Mouse (Mus musculus) liver, embryonic 15.5 days (tissue): ENCODE measurements around the gene Tssk6. TPM values are rescaled to one million over a fixed set of nuclear protein-coding genes. Genes with fewer than 3 reads are reported as not detected.
A peak's percentile ranks its signal among the peaks of the same experiment; 100 is the strongest.

Experiments used
- ATAC-seq: fragments of 200-750 bp; cut with Nextera tagmentation; 2 replicates; pipeline ENCODE4 v1.8.0; 2017; ENCODE audit warnings: moderate number of reproducible peaks, mild to moderate bottlenecking, moderate library complexity; ENCODE audit not compliant: insufficient read depth
- H3K27ac ChIP-seq: fragments of 300-500 bp; sonication (generic); replicated peaks from 2 replicates; pipeline ENCODE4 v1.5.1; 2015; ENCODE audit warnings: mild to moderate bottlenecking, inconsistent platforms
- H3K27me3 ChIP-seq: fragments of 300-500 bp; sonication (generic); 2 replicates; pipeline ENCODE4 v1.6.1; 2015; ENCODE audit warnings: mild to moderate bottlenecking, inconsistent platforms
- H3K36me3 ChIP-seq: fragments of 300-500 bp; sonication (generic); replicated peaks from 2 replicates; pipeline ENCODE4 v1.6.1; 2015; ENCODE audit warnings: moderate library complexity, mild to moderate bottlenecking, inconsistent platforms
- H3K4me1 ChIP-seq: fragments of 300-500 bp; sonication (generic); replicated peaks from 2 replicates; pipeline ENCODE4 v1.6.1; 2015; ENCODE audit warnings: inconsistent platforms
- H3K4me2 ChIP-seq: fragments of 300-500 bp; sonication (generic); 2 replicates; pipeline ENCODE4 v1.6.1; 2015; ENCODE audit warnings: moderate library complexity, mild to moderate bottlenecking, inconsistent platforms
- H3K4me3 ChIP-seq: fragments of 300-500 bp; sonication (generic); replicated peaks from 2 replicates; pipeline ENCODE4 v1.5.1; 2015; ENCODE audit warnings: mild to moderate bottlenecking, inconsistent platforms
- H3K9ac ChIP-seq: fragments of 300-500 bp; sonication (generic); 2 replicates; pipeline ENCODE4 v1.6.1; 2015; ENCODE audit warnings: moderate library complexity, mild to moderate bottlenecking, inconsistent platforms
- H3K9me3 ChIP-seq: fragments of 300-500 bp; sonication (generic); replicated peaks from 2 replicates; pipeline ENCODE4 v1.6.1; 2016; ENCODE audit warnings: inconsistent platforms
- WGBS: fragments of 180-500 bp; shearing (Covaris S2); methylation state at CpG from one replicate; pipeline ENCODE4 v1.1.7; 2015; ENCODE audit warnings: mixed read lengths; ENCODE audit not compliant: insufficient replicate concordance; 5-methylcytosine and 5-hydroxymethylcytosine counted together
- polyA plus RNA-seq: library from polyadenylated mRNA; unstranded; fragments of >200 nt; fragmentation: Nextera tagmentation; extraction: Ambion mirVana; gene quantifications from 2 replicates; pipeline ENCODE4 v1.2.1, GENCODE M21; 2015

Gene Tssk6
- polyA plus RNA-seq, 1 experiment from 2014 or later = 2.1 TPM

DNA sequence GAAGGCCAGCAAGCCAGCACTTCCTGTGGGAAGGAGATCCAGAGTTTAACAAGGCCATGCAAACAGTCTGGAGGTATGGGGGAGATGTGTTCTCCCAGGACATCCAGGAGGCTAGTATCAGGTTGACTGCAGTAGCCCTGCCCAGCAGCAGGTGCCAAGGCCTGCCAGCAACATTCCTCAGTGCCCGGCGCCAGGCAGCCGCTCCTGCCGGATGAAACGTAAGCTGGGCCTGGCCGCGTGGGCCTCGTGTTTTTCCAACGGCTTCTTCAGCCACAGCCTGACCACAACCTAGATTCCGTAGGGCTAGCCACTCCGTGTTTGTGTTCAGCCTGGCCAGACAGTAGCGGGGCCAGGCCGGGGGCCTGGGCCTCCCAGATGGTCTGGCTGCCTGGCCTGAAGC is 27.3 kb upstream of the Tssk6 start:
- H3K36me3 ChIP-seq = no peaks in the 10 kb centered on the region
- no peak for ATAC-seq
- WGBS = 72% methylated on average over 13 of the region's 13 CpGs

DNA sequence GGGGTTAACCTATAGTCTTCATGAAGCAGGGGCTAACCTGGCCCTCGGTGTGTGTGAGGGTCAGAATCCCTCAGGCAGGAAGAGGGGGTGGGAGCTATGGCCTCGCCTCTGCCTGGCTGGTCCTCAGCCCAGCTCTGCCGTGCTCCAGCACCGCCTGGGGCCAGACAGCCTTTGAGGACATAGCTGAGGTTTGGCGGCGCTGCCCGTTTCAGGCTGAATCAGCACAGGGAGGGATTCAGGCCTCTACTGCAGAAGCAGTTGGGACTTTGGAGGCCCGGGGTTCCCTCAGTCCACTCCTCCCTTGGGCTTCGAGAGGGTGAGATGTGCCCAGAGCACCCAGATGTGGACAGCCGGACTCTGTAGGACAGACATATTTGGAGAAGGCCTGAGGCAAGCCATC is 25.9 kb upstream of the Tssk6 start:
- 34% methylated on average over 10 of the region's 10 CpGs for WGBS
- H3K4me3 ChIP-seq = no peak overlapping the region
- no peak overlapping the region for H3K9ac ChIP-seq
- no peak overlapping the region for H3K4me2 ChIP-seq
- H3K4me1 ChIP-seq = peaks cover 3% of the 10 kb centered on the region; the same call in 1 of the 2 replicates
- H3K9me3 ChIP-seq = no peaks in the 10 kb centered on the region
- H3K27ac ChIP-seq = no peak overlapping the region
- H3K27me3 ChIP-seq = peaks cover 65% of the 10 kb centered on the region
- ATAC-seq = no peak
- no peaks in the 10 kb centered on the region for H3K36me3 ChIP-seq

More for the DNA sequence above, 27.3 kb upstream of the Tssk6 start:
- H3K4me3 ChIP-seq = no peak overlapping the region
- H3K27ac ChIP-seq = no peak overlapping the region
- no peaks in the 10 kb centered on the region for H3K4me1 ChIP-seq
- no peak overlapping the region for H3K9ac ChIP-seq
- peaks cover 50% of the 10 kb centered on the region for H3K27me3 ChIP-seq
- no peak overlapping the region for H3K4me2 ChIP-seq
- H3K9me3 ChIP-seq = no peaks in the 10 kb centered on the region

DNA sequence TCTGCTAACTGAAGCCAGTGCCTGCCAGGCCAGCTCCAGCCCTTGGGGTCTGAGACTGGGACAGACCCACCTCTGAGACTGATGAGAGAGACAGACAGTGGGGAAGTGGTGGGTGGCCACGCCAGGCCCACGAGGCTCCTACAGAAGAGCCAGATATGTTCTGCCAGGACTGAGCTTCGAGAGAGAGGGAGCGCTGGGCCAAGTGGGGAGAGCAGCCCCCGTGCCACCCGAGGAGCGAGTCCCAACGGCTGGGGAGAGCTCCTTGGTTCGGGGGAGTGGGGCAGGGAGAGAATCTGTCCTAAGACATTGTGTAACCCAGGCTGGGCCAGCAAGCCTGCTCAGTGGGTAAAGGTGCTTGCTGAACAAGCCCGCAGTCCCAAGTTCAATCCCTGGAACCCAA is 25.0 kb upstream of the Tssk6 start:
- 59% methylated on average over 10 of the region's 10 CpGs for WGBS
- Histone ChIP-seq H3K4me3 (no peak overlapping the region), H3K27me3 (peaks cover 73% of the 10 kb centered on the region), H3K36me3 (no peaks in the 10 kb centered on the region), H3K9ac (no peak overlapping the region), H3K27ac (no peak overlapping the region), H3K4me1 (peaks cover 11% of the 10 kb centered on the region), H3K9me3 (no peaks in the 10 kb centered on the region; the same call in 1 of the 2 replicates), H3K4me2 (no peak overlapping the region)
- no peak for ATAC-seq

DNA sequence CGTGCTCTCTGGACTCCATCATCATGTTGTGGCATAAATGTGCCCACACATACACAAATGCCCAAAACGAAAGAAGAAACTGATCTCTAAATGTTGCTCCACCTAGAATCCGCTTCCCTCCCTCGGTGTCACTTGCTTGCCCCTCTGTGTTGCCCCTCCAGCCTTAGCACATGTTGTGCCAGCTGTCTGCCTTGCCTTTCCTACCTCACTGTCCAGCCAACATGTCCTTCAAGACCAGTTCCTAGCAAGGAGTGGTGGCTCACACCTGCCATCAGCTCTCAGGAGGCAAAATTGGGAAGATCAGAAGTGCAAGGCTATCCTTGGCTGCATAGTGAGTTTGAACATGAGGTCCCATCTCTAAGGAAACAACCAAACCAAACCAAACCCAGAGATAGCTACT is 24.6 kb upstream of the Tssk6 start:
- ATAC-seq = no peak
- 66% methylated on average over 4 of the region's 4 CpGs for WGBS
- Histone ChIP-seq H3K4me1 (peaks cover 16% of the 10 kb centered on the region), H3K27me3 (peaks cover 78% of the 10 kb centered on the region), H3K4me2 (no peak overlapping the region), H3K9me3 (no peaks in the 10 kb centered on the region; the same call in 1 of the 2 replicates), H3K36me3 (no peaks in the 10 kb centered on the region), H3K4me3 (no peak overlapping the region), H3K9ac (no peak overlapping the region), H3K27ac (no peak overlapping the region)

DNA sequence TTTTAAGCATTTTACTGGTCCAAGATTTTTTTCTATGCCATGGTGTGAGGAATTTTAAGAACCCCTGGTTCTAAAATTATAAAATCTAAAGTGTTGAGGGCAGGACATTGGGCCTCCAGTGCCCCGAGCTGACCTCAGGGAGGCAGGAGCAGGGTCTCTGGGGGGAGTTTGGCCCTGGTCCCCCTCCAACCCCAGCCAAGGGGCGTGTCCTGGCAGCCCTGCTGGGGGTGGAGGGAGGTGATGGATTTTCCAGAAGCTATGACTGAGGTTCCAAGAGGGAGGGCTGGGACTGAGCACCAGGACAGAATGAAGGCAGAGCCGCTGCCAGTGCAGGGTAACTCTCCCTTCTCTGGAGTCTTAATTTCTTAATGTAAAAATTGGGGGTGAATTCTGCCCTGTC is 24.0 kb upstream of the Tssk6 start:
- Histone ChIP-seq H3K4me3 (no peak overlapping the region), H3K4me2 (no peak overlapping the region), H3K9ac (no peak overlapping the region), H3K27ac (no peak overlapping the region), H3K9me3 (no peaks in the 10 kb centered on the region; the same call in 1 of the 2 replicates), H3K4me1 (peaks cover 17% of the 10 kb centered on the region), H3K27me3 (peaks cover 84% of the 10 kb centered on the region), H3K36me3 (no peaks in the 10 kb centered on the region)
- no peak for ATAC-seq
- 50% methylated on average over 3 of the region's 3 CpGs for WGBS

DNA sequence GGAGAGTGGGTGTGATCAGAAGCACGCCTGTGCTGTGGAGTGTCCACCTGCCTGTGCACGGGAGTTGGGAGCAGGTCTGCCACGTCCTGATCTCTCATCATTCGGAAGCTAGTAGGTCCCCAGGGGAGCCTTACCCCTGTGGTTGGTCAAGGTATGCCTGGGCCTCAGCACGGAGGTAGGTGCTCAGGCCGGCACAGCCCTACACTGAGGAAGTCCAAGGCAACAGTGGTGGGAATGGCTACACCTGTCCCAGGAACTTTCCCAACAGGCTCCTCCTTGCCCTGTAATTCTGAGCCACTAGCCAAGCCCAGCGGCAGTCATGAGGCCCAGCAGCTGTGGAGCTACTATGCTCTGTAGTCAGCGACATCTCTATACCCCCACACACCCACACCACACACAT is 22.3 kb upstream of the Tssk6 start:
- 47% methylated on average over 8 of the region's 8 CpGs for WGBS

DNA sequence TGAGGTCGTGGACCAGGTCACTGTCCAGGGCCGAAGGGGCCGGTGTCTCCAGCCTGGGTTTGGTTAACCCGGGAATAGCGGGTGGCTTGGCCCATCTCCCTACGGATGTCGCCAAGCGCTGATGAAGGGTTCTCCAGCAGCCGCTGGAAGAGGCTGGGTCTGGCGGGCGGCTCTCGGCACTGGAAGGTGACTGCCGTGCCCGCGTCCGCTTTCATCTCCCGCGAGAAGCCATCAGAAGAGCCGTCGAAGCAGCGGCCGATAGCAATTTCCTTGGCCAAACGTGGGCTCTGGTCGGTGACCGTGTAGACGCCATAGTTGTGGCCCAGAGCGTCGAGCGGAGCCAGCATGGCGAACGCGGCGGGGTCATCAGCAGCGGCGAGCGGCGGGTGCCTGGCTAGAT is 21.1 kb upstream of the Tssk6 start:
- Histone ChIP-seq H3K27me3 (peaks cover 100% of the 10 kb centered on the region), H3K9ac (no peak overlapping the region), H3K4me3 (no peak overlapping the region), H3K9me3 (no peaks in the 10 kb centered on the region; the same call in 1 of the 2 replicates), H3K4me1 (peaks cover 17% of the 10 kb centered on the region), H3K36me3 (no peaks in the 10 kb centered on the region), H3K4me2 (no peak overlapping the region), H3K27ac (no peak overlapping the region)
- no peak for ATAC-seq
- 15% methylated on average over 37 of the region's 37 CpGs for WGBS

More for the DNA sequence above, 22.3 kb upstream of the Tssk6 start:
- ATAC-seq = no peak
- Histone ChIP-seq H3K4me1 (peaks cover 17% of the 10 kb centered on the region), H3K4me3 (no peak overlapping the region), H3K27ac (no peak overlapping the region), H3K9ac (no peak overlapping the region), H3K9me3 (no peaks in the 10 kb centered on the region; the same call in 1 of the 2 replicates), H3K36me3 (no peaks in the 10 kb centered on the region), H3K4me2 (no peak overlapping the region), H3K27me3 (peaks cover 98% of the 10 kb centered on the region)

DNA sequence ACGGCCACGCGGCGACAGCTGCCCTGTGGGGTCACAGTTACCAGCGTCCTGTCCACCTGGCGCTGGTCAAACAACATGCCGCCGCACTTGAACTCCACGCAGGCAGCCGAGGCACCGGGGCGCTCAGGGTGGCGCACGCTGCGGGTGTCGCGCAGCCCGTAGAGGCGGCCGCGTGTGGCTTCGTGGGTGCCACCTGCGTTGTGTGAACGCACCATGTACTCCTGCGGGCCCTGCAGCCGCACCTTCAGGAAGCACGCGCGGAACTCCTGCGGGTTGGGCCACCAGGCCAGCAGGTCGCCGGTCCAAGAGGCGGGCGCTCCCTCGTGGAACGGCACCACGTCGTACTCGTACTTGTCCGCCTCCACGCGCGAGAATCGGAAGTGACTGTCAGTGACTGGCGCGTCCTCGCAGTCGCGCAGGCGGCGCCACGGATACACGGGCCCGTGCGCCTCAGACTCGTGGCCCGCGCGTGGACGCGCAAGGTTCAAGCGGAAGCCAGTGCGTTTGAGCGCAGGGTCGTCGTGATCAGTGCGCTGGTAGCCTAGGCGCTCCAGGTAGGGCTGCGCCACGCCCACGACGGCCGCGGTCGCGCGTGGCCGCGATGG is 20.6 kb upstream of the Tssk6 start:
- 21% methylated on average over 79 of the region's 79 CpGs for WGBS
- Histone ChIP-seq H3K9ac (no peak overlapping the region), H3K27me3 (peaks cover 100% of the 10 kb centered on the region), H3K27ac (no peak overlapping the region), H3K4me2 (peak overlapping the region; percentile 56; the same call in 1 of the 2 replicates), H3K36me3 (no peaks in the 10 kb centered on the region), H3K4me1 (peaks cover 17% of the 10 kb centered on the region), H3K4me3 (peak overlapping the region; percentile 38), H3K9me3 (no peaks in the 10 kb centered on the region; the same call in 1 of the 2 replicates)
- ATAC-seq = no peak

DNA sequence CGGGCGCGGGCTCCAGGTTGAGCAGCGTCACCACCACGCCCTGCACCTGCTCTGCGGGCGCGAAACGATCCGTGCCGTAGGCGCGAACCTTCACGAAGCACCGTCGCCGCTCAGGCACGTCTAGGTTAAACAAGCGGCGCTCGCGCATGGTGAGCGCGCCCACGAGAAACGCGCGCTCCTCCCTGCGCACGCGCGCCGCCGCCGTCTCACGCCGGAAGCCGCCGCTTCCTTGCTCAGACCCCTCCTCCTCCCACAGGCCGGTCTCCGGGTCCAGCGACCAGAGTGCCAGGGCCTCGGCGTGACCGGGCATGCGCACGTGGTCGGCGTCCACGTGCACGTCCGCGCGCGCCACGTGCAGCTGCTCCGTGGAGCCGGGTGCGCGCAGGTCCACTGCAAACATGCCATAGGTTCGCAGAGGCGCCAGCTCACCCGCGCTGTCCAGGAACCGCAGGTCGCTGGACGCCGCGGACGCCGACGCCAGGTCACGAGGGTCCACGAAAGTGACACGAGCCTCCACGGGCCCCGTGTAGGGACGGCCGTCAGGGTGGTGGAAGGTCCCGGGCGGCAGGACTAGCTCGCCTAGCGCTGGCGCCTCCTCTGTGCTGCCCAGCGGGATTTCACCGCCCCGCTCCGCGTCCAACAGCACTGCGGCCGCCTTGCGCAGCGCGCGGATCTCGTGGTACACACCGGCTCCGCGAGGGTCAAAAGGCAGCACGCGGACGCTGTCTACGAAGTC is 19.8 kb upstream of the Tssk6 start:
- peaks cover 100% of the 10 kb centered on the region for H3K27me3 ChIP-seq
- no peaks in the 10 kb centered on the region; the same call in 1 of the 2 replicates for H3K9me3 ChIP-seq
- no peak overlapping the region for H3K27ac ChIP-seq
- no peak overlapping the region for H3K9ac ChIP-seq
- no peaks in the 10 kb centered on the region for H3K36me3 ChIP-seq
- peak overlapping the region; percentile 38 for H3K4me3 ChIP-seq
- 9% methylated on average over 103 of the region's 103 CpGs for WGBS
- peaks cover 17% of the 10 kb centered on the region for H3K4me1 ChIP-seq
- H3K4me2 ChIP-seq = peak overlapping the region; percentile 56
- ATAC-seq = no peak

DNA sequence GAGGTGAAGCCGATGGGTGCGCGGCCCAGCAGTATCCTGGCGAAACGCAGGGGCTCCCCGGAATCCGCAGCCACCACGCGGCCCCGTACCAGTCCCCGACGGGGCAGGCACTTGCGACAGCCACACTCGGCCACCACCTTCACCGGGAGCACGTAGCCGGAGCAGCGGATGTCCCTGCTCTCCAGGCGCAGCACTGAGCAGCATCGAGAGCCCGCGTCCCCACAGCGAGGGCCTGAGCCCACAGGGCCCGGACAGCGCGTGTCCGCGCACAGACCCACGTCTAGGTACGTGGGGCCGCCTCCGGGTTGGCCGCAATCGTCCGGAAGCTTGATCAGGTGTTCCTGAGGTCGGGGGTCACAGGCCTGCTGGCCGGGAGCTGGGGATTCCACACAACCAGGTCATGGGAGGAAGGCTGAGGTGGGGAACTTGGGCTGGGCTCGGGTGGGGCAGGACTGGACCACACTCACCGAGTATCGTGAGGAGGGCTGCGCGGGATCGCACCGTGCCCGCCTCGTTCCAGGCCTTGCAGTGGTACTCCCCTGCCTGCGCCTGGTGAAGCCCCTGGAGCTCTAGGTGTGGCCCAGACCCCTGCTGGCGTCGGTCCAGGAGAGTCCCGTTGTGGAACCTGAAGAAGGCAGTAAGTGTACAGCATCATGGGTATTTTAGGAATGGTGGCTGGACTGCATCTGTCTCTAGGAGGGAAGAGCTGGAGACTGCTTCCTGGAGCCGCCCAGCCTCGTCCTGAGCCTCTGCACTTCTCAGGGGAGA is 19.0 kb upstream of the Tssk6 start:
- 15% methylated on average over 52 of the region's 52 CpGs for WGBS
- H3K4me1 ChIP-seq = peaks cover 22% of the 10 kb centered on the region
- H3K27ac ChIP-seq = no peak overlapping the region
- no peaks in the 10 kb centered on the region for H3K36me3 ChIP-seq
- ATAC-seq = no peak
- peak overlapping the region; percentile 38; the same call in 1 of the 2 replicates for H3K4me3 ChIP-seq
- H3K9ac ChIP-seq = no peak overlapping the region
- peak overlapping the region; percentile 56; the same call in 1 of the 2 replicates for H3K4me2 ChIP-seq
- H3K9me3 ChIP-seq = no peaks in the 10 kb centered on the region; the same call in 1 of the 2 replicates
- peaks cover 100% of the 10 kb centered on the region for H3K27me3 ChIP-seq

DNA sequence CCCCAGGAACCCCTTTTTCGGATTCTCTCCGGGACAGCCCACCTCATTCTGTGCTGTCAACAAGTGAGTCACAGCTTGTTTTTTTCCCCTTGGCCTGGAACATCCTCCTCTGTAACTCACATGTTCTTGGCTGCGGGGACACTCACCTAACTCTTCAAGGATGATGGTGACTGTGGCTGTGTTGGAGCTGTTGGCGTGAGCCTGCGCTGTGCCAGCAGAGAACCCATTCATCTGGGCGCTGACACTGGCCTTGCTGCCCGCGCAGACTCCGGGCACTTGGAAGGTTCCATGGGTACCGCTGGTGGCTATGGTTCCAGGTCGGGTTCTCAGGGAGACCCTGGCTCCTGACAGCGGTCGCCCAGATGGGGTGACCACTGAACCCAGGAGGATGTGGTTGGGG is 17.8 kb upstream of the Tssk6 start:
- Histone ChIP-seq H3K4me1 (peaks cover 33% of the 10 kb centered on the region), H3K4me3 (no peak overlapping the region), H3K9me3 (no peaks in the 10 kb centered on the region; the same call in 1 of the 2 replicates), H3K4me2 (no peak overlapping the region), H3K9ac (no peak overlapping the region), H3K27ac (no peak overlapping the region), H3K36me3 (no peaks in the 10 kb centered on the region), H3K27me3 (peaks cover 100% of the 10 kb centered on the region)
- WGBS = 47% methylated on average over 13 of the region's 13 CpGs
- ATAC-seq = no peak
